Mouse (Mus musculus) layer of hippocampus, adult 18-20 months (tissue): ENCODE data around the gene Slc17a3. TPM values are rescaled to one million over a fixed set of nuclear protein-coding genes. Genes with fewer than 3 reads are reported as not detected.

ENCODE experiments used
- DNase-seq, 2 experiments: peaks; one replicate each; pipeline ENCODE4 v3.0.0; 2022; ENCODE audit warnings: low spot score in 2 of 2
- long read RNA-seq: library from polyadenylated mRNA; stranded (forward); transcript quantifications from one replicate; pipeline ENCODE4 v2.0.0, GENCODE M21; 2021
- total RNA-seq, 2 experiments: library from RNA; stranded (reverse); gene quantifications; 2 replicates each; pipeline ENCODE4 v1.2.3; 2021

Slc17a3 gene
- not detected for total RNA-seq
- long read RNA-seq: 0 reads

GRCm38 (mm10) chr13:23839308-23839707 lies at the start of gene Slc17a3:
Gene Slc17a3, plus strand, starts transcription at chr13:23839434.
- DNase-seq: no peak

- DNase-seq: peak; percentile 19 to 70
Observed at GRCm38 (mm10) chr13:23792520-23792919, 46.7 kb upstream of the Slc17a3 start.

GRCm38 (mm10) chr13:23799405-23799804 lies 39.8 kb upstream of the Slc17a3 start:
- no peak for DNase-seq

- no peak for DNase-seq
Observed at GRCm38 (mm10) chr13:23804532-23804931, 34.7 kb upstream of the Slc17a3 start.

- no peak for DNase-seq
Observed at GRCm38 (mm10) chr13:23806422-23807052, 32.7 kb upstream of the Slc17a3 start, which contains the start of gene Slc17a2. Gene Slc17a2, plus strand, starts transcription at chr13:23806993.

- DNase-seq: no peak
Observed at GRCm38 (mm10) chr13:23816148-23816547, 23.1 kb upstream of the Slc17a3 start.

- DNase-seq: no peak
Observed at GRCm38 (mm10) chr13:23820179-23820940, 18.9 kb upstream of the Slc17a3 start.

GRCm38 (mm10) chr13:23822213-23822612 lies 17.0 kb upstream of the Slc17a3 start:
- DNase-seq: no peak

- no peak for DNase-seq
Observed at GRCm38 (mm10) chr13:23826606-23827005, 12.6 kb upstream of the Slc17a3 start.

GRCm38 (mm10) chr13:23833053-23833452 lies 6.2 kb upstream of the Slc17a3 start:
- peak in 1 of 2 experiments; percentile 43 for DNase-seq

GRCm38 (mm10) chr13:23834836-23835235 lies 4.4 kb upstream of the Slc17a3 start:
- no peak for DNase-seq

- no peak for DNase-seq
Observed at GRCm38 (mm10) chr13:23836630-23837029, 2.6 kb upstream of the Slc17a3 start.

GRCm38 (mm10) chr13:23845851-23846250 lies 6.6 kb downstream of the Slc17a3 start:
- DNase-seq: no peak

GRCm38 (mm10) chr13:23849299-23849698 lies 10.1 kb downstream of the Slc17a3 start:
- peak in 1 of 2 experiments; percentile 39 for DNase-seq

GRCm38 (mm10) chr13:23856401-23856800 lies 17.2 kb downstream of the Slc17a3 start:
- DNase-seq: no peak

GRCm38 (mm10) chr13:23861815-23862214 lies 22.6 kb downstream of the Slc17a3 start:
- DNase-seq: no peak

- no peak for DNase-seq
Observed at GRCm38 (mm10) chr13:23864711-23865110, 25.5 kb downstream of the Slc17a3 start.

GRCm38 (mm10) chr13:23866086-23866710 lies 27.0 kb downstream of the Slc17a3 start:
- no peak for DNase-seq

GRCm38 (mm10) chr13:23867000-23867399 lies 27.8 kb downstream of the Slc17a3 start:
- no peak for DNase-seq

GRCm38 (mm10) chr13:23867405-23867804 lies 28.2 kb downstream of the Slc17a3 start, which contains the start of gene Slc17a1:
Gene Slc17a1, plus strand, starts transcription at chr13:23867750.
- no peak for DNase-seq

GRCm38 (mm10) chr13:23868790-23869533 lies 29.7 kb downstream of the Slc17a3 start:
- DNase-seq: no peak
